Mouse (Mus musculus) embryonic facial prominence, embryonic 11.5 days (tissue): ENCODE measurements around the gene Sgf29. TPM values are rescaled to one million over a fixed set of nuclear protein-coding genes. Genes with fewer than 3 reads are reported as not detected.

Source experiments
- ATAC-seq: fragments of 200-750 bp; cut with Nextera tagmentation; replicated peaks from 2 replicates; pipeline ENCODE4 v1.8.0; 2017; ENCODE audit warnings: low read depth; ENCODE audit not compliant: insufficient number of reproducible peaks, low FRiP score, low TSS enrichment
- DNase-seq: peaks from one replicate; pipeline ENCODE4 v3.0.0-alpha.2; 2015; ENCODE audit warnings: low spot score
- H3K27ac ChIP-seq: fragments of 300-500 bp; sonication (generic); replicated peaks from 2 replicates; pipeline ENCODE4 v1.5.1; 2014; ENCODE audit warnings: mild to moderate bottlenecking, low read depth, low read length, control low read depth
- H3K27me3 ChIP-seq: fragments of 300-500 bp; sonication (generic); 2 replicates; pipeline ENCODE4 v1.6.1; 2014; ENCODE audit warnings: mild to moderate bottlenecking, low read length, moderate library complexity, mixed read lengths; ENCODE audit not compliant: control insufficient read depth, insufficient read depth
- H3K36me3 ChIP-seq: fragments of 300-500 bp; sonication (generic); replicated peaks from 2 replicates; pipeline ENCODE4 v1.6.1; 2014; ENCODE audit warnings: low read depth, mild to moderate bottlenecking, low read length, moderate library complexity, mixed read lengths; ENCODE audit not compliant: control insufficient read depth, insufficient read depth
- H3K4me1 ChIP-seq: fragments of 300-500 bp; sonication (generic); 2 replicates; pipeline ENCODE4 v1.6.1; 2014; ENCODE audit warnings: low read length, mixed read lengths; ENCODE audit not compliant: control insufficient read depth, insufficient read depth
- H3K4me2 ChIP-seq: fragments of 300-500 bp; sonication (generic); 2 replicates; pipeline ENCODE4 v1.6.1; 2014; ENCODE audit warnings: low read depth, mild to moderate bottlenecking, control low read depth, low read length, moderate library complexity
- H3K4me3 ChIP-seq: fragments of 300-500 bp; sonication (generic); 2 replicates; pipeline ENCODE4 v1.5.1; 2014; ENCODE audit warnings: low read depth, low read length, control low read depth
- H3K9ac ChIP-seq: fragments of 300-500 bp; sonication (generic); replicated peaks from 2 replicates; pipeline ENCODE4 v1.6.1; 2014; ENCODE audit warnings: mild to moderate bottlenecking, control low read depth, low read length
- H3K9me3 ChIP-seq: fragments of 300-500 bp; sonication (generic); replicated peaks from 2 replicates; pipeline ENCODE4 v1.6.1; 2016; ENCODE audit warnings: mild to moderate bottlenecking, low read length, inconsistent platforms, mixed read lengths; ENCODE audit not compliant: control insufficient read depth
- WGBS: fragments of 180-500 bp; shearing (Covaris S2); extraction: QIAGEN DNeasy Blood & Tissue Kit; methylation state at CpG from one replicate; pipeline ENCODE4 v1.1.7; 2014; 5-methylcytosine and 5-hydroxymethylcytosine counted together
- polyA plus RNA-seq: library from polyadenylated mRNA; unstranded; fragments of >200 nt; fragmentation: Nextera tagmentation; extraction: Ambion mirVana; gene quantifications from 2 replicates; pipeline ENCODE4 v1.2.1, GENCODE M21; 2014

Gene Sgf29
- polyA plus RNA-seq, 1 experiment from 2014 or later: 53.7 TPM

DNA sequence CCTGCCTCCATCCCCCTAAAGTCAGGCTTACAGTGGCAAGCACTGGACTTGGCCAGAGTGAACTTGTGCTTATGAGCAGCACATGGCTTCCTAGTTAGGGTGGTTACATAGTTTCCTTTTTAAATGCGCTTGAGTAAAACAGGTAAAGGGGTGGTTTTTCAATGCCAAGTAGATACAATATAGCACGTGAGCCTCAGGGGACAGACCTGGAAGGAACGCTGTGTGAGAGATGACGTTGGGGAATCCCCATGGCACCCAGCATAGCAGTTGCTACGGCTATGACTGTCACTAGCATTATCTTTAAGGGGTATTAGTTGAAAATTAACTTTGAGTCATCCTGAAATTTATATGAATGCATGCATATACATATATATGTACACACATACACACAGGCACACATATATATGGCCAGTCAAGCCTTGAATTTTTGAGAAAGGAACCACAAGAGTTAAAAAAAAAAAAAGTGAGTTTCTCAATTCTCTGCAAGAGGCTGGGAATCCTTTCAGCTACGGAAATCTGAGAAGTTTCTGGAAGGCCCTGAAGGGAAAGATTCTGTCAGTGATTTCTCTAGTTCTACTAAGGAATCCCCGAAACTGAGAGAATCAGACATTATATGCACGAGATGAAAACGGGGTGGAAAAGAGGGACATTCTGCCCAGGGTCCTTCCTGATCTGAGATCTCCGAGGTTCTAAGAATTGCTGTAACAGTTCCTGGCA lies 29.4 kb upstream of the Sgf29 start:
- DNase-seq (no peak), ATAC-seq (no peak)
- Histone ChIP-seq H3K4me1 (no peaks in the 10 kb centered on the region), H3K4me3 (no peak overlapping the region), H3K9me3 (no peaks in the 10 kb centered on the region), H3K36me3 (no peaks in the 10 kb centered on the region), H3K27me3 (no peaks in the 10 kb centered on the region), H3K4me2 (no peak overlapping the region), H3K9ac (no peak overlapping the region), H3K27ac (no peak overlapping the region)
- WGBS: 76% methylated on average over 10 of the region's 10 CpGs

DNA sequence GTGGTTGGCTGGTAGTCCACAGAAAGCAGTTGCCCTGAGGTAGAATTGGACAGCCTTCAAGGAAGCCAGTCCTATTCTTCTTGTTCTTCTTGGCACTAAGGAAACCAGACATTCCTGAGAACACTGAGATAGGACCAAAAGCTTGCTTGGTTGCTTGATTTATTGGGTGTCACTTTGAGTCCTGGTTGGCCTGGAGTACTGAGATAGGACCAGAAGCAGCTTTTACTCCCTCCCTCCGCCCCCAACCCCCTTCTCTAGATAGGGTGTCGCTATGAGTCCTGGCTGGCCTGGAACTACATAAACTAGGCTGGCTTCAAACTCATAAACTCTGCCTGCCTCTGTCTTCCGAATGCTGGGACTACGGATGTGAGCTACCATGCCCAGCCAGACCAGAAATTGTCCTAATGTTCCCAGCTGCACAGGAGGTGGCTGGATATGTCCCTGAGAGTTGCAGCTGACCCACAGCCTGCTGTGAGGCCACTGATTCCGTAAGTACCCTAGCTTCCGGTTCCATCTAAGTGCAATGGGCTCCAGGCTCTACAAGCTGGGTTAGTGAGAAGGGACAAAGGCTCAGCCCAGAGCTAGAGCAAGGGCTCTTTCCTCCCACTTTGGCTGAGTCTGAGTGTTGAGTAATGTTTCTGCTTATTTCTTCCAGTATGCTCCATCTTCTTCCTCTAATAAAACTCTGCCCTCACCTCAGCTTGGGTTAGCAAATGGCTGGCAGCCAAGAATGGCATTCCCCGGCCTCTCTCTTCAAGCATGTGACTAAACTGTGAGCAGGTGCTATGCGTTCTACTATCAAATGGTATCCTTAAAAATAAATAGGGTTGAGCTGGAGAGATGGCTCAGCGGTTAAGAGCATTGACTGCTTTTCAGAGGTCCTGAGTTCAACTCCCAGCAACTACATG lies 27.4 kb upstream of the Sgf29 start:
- H3K4me2 ChIP-seq: no peak overlapping the region
- no peaks in the 10 kb centered on the region for H3K27me3 ChIP-seq
- H3K4me3 ChIP-seq: no peak overlapping the region
- ATAC-seq: no peak
- WGBS: 86% methylated on average over 9 of the region's 9 CpGs
- no peak for DNase-seq
- H3K9me3 ChIP-seq: no peaks in the 10 kb centered on the region
- no peaks in the 10 kb centered on the region for H3K4me1 ChIP-seq
- H3K27ac ChIP-seq: no peak overlapping the region
- no peaks in the 10 kb centered on the region for H3K36me3 ChIP-seq
- no peak overlapping the region for H3K9ac ChIP-seq

GRCm38 (mm10) chr7:126623381-126623780 lies 25.7 kb upstream of the Sgf29 start:
- Histone ChIP-seq H3K27ac (no peak overlapping the region), H3K4me3 (no peak overlapping the region), H3K36me3 (no peaks in the 10 kb centered on the region), H3K9me3 (no peaks in the 10 kb centered on the region), H3K4me2 (no peak overlapping the region), H3K9ac (no peak overlapping the region), H3K4me1 (no peaks in the 10 kb centered on the region), H3K27me3 (no peaks in the 10 kb centered on the region)
- DNase-seq: no peak
- WGBS: 91% methylated on average over 1 of the region's 1 CpGs
- ATAC-seq: no peak

DNA sequence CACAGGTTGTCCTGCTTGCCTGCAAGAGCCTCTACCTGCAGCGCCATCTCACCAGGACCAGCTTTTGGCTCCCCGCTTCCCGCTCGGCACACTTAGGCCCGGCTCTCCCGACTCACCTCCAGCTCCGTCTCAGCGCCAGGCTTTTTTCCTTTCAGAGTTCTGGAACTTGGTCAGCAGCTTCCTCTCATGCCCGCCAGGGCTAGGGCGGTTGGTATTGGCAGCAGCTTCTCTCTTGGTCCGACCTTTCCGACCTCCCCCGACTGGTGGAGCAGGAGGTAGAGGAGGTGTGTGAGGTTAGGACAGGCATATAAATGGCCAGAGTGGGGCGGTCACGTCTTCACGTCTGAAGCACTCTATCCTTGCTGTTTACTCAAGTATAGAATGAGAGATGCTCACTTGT lies 24.3 kb upstream of the Sgf29 start:
- Histone ChIP-seq H3K4me2 (no peak overlapping the region), H3K27ac (no peak overlapping the region), H3K27me3 (no peaks in the 10 kb centered on the region), H3K4me3 (no peak overlapping the region), H3K36me3 (no peaks in the 10 kb centered on the region), H3K9ac (no peak overlapping the region), H3K4me1 (no peaks in the 10 kb centered on the region), H3K9me3 (no peaks in the 10 kb centered on the region)
- DNase-seq: no peak
- WGBS: 67% methylated on average over 16 of the region's 16 CpGs
- no peak for ATAC-seq

- no peaks in the 10 kb centered on the region for H3K9me3 ChIP-seq
- ATAC-seq: 0 out of 2 replicates have a peak, but pooled peaks have one; percentile 18
These were observed 23.7 kb upstream of the Sgf29 start for GRCm38 (mm10) chr7:126625369-126625768.

GRCm38 (mm10) chr7:126625807-126626600 lies 23.1 kb upstream of the Sgf29 start:
- no peaks in the 10 kb centered on the region for H3K27me3 ChIP-seq
- 79% methylated on average over 3 of the region's 3 CpGs for WGBS
- H3K4me3 ChIP-seq: no peak overlapping the region
- H3K9me3 ChIP-seq: no peaks in the 10 kb centered on the region
- no peak overlapping the region for H3K27ac ChIP-seq
- no peak for DNase-seq
- no peaks in the 10 kb centered on the region for H3K4me1 ChIP-seq
- H3K4me2 ChIP-seq: no peak overlapping the region
- H3K36me3 ChIP-seq: no peaks in the 10 kb centered on the region
- ATAC-seq: no peak
- no peak overlapping the region for H3K9ac ChIP-seq

More at GRCm38 (mm10) chr7:126625369-126625768, 23.7 kb upstream of the Sgf29 start:
- Histone ChIP-seq H3K27me3 (no peaks in the 10 kb centered on the region), H3K27ac (no peak overlapping the region), H3K9ac (no peak overlapping the region), H3K4me3 (no peak overlapping the region), H3K36me3 (no peaks in the 10 kb centered on the region), H3K4me1 (no peaks in the 10 kb centered on the region), H3K4me2 (no peak overlapping the region)
- 44% methylated on average over 6 of the region's 6 CpGs for WGBS
- no peak for DNase-seq

DNA sequence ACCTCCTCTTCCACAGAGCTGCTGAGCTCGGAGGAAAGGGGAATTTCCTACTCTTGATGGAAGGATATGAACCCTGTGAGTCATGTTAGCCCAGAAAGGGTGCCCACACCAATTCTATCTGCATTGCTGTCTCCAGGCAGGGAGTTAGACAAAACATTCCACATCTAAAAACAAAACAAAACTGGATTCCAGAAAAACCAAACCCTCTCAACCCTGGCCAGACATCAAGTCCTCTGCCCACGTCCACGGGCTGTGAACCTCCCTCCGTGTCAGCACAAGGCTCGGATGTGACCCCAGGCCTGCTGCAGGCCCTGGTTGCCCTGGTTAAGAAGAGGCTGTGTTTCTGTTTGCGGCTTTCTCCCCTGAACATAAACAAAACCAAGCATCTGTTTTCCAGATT lies 21.0 kb upstream of the Sgf29 start:
- no peaks in the 10 kb centered on the region for H3K4me1 ChIP-seq
- H3K9me3 ChIP-seq: no peaks in the 10 kb centered on the region
- H3K27ac ChIP-seq: no peak overlapping the region
- ATAC-seq (no peak), DNase-seq (no peak)
- no peak overlapping the region for H3K4me2 ChIP-seq
- no peak overlapping the region for H3K4me3 ChIP-seq
- no peaks in the 10 kb centered on the region for H3K27me3 ChIP-seq
- H3K36me3 ChIP-seq: no peaks in the 10 kb centered on the region
- whole genome bisulfite sequencing: 59% methylated on average over 6 of the region's 6 CpGs
- H3K9ac ChIP-seq: no peak overlapping the region
